Mouse (Mus musculus) urinary bladder, adult 18-20 months (tissue): ENCODE measurements around the gene Angptl3.

Experiments used
- DNase-seq, 2 experiments: peaks; one replicate each; pipeline ENCODE4 v3.0.0; 2022; ENCODE audit warnings: low spot score in 2 of 2, mixed read lengths in 2 of 2

The Angptl3 gene

DNA sequence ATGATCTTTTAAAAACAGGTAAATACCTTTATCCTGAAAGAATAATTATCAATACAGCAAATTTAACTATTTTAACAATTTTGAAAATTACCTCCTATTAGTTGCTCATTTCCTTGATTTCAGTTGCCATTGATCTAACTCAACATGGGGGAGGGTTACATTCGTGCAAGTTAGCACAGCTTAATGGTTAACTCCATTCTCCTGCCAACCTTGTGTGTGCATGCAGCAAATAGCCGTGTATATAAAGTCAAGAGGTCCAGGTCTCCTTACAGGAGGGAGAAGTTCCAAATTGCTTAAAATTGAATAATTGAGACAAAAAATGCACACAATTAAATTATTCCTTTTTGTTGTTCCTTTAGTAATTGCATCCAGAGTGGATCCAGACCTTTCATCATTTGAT, at the start of gene Angptl3:
Gene Angptl3, plus strand, starts transcription at position 269 of the 400 bp plus-strand sequence.
- no peak for DNase-seq

DNA sequence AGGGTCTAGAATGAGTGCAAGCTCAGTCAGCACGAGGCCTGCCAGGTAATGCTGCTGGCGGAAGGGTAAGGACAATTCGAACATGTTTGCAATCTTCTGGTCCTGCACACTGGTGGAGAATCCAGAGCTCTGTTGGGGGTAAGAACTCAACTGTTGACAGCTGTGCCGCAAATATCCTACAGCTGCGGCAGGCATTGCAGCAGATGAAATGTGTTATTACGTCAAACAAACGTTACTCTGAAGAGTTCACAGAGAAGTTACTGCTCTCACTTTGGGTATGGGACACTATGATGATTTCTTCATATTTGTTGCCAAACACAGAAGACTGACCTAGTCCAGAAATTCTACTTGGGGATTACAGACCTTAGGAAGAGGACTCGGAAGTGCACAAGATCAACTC, 46.1 kb upstream of the Angptl3 start:
- DNase-seq: no peak

DNA sequence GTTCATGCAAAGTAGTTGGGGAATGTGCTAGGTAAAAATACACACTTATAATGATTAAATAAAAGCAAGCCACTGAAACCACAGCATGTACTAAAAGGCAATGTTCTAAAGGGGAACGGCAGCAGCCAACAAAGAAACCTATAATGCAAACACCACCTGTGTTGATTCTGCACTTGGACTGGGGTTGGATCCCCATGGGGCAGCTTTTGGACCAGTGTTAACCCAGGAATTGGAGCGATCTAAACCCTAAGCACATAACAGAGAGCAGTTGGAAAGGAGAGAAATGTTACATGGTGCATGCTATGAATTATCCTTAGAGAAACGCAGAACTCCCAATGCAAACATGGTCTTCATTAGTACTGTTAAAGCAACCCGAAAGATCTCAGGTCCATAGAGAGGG, 37.3 kb upstream of the Angptl3 start:
- no peak for DNase-seq

DNA sequence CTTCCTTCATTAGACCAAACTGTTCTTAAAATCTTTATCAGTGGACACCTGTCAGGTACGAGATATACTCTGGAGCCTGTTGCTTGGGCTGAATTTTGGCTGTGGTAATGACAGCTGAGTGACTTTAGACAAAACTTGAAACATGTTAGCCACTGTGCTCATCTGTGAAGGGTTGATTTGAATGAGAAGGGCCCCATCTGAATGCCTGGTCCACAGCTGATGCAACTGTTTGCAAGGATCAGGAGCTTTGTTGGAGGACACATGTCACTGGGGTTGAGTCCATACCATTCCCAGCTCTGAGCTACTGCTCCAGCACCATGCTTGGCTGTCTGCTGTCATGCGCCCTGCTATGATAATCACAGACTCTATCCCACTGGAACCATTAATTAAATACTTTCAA, 25.2 kb upstream of the Angptl3 start:
- no peak for DNase-seq

DNA sequence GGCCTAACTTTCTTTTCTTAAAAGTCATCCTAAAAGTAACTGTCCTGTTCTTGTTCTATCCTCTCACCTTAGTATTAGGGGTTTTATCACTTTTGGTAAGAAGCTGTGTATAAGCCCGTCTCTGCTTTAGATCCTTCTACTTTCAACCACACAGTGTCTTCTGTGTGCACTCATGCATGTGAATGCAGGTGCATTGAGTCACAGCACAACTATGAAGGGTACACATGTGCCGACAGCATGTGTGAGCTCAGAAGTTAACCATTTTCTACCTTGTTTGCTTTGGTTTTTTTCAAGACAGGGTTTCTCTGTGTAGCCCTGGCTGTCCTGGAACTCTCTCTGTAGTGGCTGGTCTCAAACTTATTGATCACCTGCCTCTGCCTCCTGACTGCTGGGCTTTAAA, 24.4 kb upstream of the Angptl3 start:
- DNase-seq: no peak

DNA sequence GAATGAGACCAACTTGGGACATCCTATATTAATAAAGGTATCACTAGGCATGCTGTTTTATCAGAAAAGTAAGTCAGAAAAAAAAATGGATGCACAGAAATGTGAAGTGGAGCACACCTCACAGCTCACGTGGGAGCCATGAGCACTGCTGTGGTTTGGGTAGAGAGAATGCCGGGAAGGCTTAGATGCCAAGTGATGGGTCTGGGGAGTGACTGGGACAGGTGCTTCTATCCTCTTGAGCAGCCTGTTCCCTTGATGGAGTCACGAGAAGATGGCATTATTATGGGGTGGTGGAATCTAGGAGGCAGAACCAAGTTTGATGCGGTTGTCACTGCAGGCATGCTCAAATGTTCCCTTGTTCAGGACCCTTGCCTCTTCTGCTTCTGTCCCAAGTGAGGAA, 19.7 kb upstream of the Angptl3 start:
- DNase-seq: no peak

DNA sequence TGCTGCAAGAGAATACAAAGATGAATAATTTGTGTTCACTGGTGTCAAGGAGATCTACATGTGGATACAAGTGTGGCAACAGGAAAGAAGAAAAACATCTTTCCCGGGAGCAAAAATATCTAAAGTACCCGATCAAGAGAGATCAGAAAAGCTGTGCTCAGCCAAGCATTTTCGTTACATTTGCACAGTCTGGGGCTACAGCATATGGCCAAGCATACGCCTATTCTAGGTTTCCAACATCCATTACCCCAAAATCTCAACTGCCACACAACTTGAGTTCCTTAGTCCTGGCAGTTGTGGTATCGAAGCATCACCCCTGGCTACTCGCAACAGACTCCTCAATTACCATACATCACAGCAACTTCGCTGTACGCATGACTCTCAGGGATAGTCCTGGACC, 8.5 kb upstream of the Angptl3 start:
- no peak for DNase-seq

DNA sequence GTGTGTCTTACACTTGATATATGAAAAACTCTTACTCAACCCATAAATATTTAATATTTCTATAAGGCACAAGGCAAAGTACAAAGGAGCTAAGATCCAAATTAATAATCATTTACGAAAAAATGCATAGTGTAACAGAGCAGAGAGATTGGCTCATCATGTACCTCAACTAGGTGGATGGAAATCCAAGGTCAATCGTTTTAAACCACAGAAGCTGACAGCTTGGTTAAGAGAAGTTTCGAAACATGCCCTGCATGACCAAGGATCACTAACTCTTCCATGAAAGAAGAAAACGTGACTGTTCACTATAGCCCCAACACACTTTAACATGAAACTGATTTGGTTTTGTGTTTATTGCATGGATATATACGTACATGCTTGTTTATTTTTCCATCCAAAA, 2.4 kb upstream of the Angptl3 start:
- no peak for DNase-seq

DNA sequence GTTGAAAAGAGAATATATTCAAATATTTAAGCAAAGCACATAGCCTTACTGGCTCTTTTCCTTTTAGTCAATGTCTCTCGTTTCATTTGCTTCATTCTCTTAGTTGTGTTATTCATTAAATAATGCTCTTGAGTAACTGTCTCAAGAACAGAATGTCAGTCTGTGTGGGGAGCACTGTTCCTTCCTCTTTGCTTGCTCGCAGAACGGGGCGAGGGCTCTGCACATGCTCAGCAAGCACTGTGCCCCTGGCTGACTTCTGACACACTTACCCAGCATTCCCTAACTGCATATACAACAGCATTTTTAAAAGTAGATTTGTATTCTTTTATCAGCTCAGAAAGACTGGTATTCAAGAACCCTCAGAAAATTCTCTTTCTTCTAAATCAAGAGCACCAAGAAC, 2.2 kb downstream of the Angptl3 start:
- DNase-seq: no peak

DNA sequence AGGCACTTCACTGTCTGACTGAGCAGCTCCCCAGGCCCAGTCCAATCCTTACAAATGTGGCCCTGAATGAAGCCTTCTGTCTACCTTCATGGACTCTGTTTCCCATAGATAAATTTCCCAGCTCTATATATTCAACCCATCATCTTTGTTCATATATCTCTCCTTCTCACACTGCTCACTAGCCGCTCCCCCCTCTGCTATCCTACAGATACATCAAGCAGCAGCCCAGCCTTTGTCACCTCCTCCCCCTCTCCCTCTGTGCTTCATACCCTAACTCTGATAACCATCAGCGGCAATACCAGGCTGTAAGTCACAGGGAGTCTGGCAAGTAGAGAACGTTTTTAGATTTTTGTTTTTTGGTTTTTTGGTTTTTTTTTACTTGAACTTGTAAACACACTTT, 14.1 kb downstream of the Angptl3 start:
- DNase-seq: no peak

DNA sequence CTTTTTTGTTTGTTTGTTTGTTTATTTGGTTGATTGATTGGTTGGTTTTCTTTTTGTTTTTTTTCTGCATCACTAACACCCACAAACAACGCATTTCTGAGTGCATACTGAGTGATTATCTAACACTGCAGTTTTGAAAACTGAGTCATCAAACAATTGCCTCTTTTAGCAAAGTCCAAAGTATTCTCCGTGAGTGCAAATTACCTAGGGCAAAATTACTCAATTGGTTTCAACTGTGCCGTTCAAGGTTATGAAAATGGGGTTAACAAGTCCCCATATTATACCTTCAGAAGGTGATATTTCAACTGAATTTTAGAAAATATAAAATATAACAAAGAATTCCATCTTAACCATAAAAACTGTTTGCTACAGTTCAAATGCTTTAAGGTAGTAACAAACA, 15.7 kb downstream of the Angptl3 start:
- DNase-seq: no peak

DNA sequence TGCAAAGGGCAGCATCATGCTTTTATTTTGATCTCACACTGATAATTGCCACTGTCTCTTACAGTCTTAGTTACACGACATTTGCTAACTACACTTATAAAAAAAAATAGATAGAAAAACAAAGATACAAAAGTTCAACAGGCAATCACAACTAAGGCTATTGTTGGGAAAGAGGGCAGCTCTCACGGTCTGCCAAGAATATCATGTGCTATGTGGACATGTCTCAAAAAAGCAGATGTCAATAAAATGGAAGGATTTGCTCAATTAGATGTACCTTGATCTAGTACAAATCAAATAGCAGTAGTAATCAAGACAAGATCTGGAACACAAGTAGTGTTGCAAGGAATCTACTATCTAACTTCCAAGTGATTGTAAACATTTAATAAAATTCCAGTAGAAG, 17.8 kb downstream of the Angptl3 start:
- DNase-seq: no peak

DNA sequence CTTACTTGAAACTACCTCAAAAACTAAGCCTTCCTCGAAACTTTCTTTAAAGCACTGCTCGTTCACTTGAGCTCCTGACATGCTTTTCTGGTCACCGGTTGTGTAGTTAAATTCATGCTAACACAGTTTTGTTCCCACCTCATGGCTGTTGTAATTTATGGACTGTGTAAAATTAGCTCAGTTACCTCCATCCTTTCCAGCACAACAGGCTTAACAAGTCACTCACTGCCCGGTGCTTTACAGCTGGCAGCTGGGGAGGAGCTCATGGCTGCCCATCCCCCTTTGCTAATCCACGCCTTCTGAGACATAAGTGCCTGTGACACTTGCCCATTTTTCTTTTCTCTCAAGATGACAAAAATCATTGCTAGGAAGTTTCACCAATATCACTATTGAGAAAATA, 33.8 kb downstream of the Angptl3 start:
- DNase-seq: peak; percentile 7 to 32

DNA sequence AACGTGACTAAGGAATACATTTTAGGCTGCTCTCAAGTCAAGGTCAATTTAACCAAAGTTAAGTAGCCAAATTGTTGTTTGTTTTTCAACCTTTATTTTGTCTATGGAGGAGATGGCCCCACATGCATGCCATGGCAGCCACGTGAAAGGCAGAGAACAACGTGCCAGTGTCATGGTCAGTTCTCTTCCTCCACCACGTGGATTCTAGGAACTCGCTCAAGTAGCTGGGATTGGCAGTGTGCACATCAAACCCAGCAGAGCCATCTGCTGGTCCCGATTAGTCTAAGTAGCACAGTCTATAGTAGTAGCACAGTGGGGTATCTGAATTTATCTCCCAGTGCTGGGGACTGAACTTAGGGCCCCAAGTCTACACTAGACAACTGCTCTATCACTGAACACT, 38.1 kb downstream of the Angptl3 start:
- no peak for DNase-seq

DNA sequence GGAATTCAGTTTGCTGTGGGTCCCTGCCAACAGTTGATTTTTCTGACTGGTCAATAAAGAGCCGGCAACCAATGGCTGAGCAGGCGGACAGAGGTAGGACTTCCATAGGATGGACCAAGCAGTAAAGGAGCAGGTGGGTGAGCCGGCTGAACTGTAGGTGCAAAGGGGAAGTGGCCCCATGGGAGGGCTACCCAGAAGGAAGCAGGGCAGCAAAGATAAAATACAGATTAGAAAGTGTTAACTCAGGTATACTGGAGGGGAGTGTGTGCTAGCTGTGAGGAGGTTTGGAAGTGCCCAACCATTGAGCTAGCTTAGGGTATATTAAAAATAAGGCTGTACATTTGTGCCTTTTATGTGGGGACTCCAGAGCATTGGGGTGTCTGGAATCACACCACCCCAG, 47.3 kb downstream of the Angptl3 start:
- no peak for DNase-seq

DNA sequence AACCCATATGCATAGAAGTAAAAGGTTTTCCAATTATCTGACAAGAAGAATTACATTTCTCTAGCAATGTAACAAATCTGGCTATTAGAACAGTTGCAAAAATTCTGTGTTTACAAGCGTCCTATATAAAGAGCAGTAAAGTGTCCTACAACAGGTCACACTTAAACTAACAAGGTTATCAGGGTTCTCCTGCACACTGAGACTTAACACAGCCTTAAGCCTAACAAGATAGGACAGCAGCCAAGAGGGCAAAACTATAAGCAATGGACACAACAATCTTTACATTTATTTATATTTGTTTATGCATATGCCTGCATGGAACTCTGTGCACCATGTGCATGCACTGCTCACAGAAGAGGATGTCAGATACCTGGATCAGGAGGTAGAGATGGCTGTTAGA, 50.4 kb downstream of the Angptl3 start:
- DNase-seq: no peak

DNA sequence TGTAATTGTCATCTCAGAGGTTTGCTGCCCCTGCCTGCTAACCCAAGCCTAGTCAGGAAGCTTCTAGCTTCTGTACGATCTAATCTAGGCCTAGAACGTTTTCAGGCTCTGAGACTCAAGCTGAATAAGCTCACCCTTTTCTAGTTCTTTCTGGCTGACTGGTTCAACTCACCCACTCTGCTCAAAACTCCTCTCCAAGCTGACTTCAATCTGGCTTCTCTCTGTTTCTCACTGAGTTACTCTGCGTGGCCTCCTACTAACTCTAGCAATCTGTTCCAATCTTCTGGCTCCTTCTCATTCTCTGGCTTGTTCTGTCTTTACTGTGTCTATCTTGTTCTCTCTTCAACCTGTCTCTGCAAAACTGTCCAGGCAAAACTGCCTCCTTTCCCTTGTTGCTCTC, 53.1 kb downstream of the Angptl3 start:
- DNase-seq: no peak

DNA sequence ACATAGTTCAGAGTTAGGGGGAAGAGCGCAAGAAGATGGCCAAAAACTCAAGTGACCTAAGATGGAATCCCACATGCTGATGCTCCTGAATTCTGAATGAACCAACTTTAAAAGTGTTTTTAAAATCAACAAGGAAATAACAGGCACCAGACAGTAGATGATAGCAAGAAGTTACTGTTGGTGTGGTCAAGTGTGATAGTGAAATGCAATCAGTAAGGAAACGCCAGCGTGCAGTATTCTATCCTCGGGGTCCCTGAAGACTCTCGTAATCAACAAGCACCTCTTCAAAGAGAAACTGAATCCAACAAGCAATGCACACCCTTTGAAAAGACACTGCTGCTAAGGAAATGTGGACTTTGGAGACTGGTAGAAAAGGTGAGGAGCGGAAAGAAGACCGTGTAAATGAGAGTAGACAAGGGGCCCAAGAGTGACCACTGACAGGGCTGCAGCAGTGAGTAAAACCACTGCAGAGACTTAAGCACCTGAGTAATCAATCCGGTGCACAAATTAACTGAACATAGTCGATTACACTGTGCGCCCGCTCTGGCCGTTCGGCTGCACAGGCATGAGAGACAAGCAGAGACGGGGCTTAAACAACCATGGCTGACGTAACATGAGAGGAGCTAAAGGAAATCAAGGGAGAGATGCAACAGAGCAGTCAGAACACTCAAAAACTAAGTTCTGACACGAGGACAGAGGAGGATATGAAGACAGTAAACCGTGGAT, 57.2 kb downstream of the Angptl3 start:
- no peak for DNase-seq

DNA sequence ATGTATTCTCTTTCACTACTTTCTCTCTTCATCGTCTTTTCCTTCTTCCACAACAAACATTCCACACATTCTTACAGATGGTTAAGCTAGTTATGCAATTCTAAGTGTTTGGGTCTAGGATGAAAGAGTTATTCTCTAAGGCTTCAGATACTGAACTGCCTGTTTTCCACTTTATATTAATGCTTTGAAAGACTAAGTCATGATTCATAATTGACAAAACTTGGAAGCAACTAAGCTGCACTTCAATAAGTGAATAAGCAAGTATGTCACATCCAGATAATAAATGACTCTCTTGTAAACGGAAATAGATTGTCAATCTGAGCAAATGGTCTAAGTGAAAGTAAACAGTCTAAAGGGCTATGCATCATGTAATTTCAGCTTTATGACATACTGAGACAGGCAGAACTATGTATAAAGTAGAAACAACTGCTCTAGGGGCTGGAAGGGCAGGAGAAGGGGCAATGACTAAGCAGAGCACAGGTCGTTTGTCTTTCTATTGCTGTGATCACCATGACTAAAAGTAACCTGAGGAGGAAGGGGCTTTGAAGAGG, 60.5 kb downstream of the Angptl3 start:
- no peak for DNase-seq

DNA sequence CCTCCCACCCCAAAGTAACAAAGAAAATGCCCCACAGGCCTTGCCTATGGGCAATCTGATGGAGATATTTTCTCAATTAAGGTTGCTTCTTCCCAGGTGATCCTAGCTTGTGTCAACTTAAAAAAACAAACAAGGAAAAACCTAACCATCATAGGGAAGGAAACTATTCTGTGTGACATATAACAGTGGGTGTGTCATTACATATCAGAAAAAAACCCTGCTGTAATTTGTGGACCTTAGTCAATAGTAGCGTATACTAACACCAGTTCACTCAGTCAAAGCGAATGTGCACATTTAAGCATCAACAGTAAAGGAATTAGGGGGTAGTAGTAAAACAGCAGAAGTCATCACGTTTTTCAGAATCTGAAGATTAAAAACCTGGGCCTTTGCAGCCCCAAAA, 61.0 kb downstream of the Angptl3 start:
- DNase-seq: no peak
